Mouse (Mus musculus): ENCODE measurements around the gene Gckr. TPM values are rescaled to one million over a fixed set of nuclear protein-coding genes. Genes with fewer than 3 reads are reported as not detected.

Gckr gene
- polyA plus RNA-seq (2016; fragmentation: Nextera tagmentation; extraction: Ambion mirVana) = 0.20 and 0.48 TPM in 2 replicates

GRCm38 (mm10) chr5:31297047-31297757, at the start of gene Gckr:
TSS of gene Gckr (plus strand) at chr5:31297443.
- Histone ChIP-seq H3K27ac (replicated peaks) (no peak within 1 kb of the TSS), H3K4me1 (peaks cover 16% of the 10 kb centered on the region), H3K9me3 (no peaks in the 10 kb centered on the region), H3K27me3 (peaks cover 6% of the 10 kb centered on the region; the same call in 1 of the 2 replicates), H3K9ac (replicated peaks) (peak within 1 kb of the TSS; percentile 93; the same call in 1 of the 2 replicates), H3K4me2 (replicated peaks) (peak within 1 kb of the TSS; percentile 87), H3K36me3 (0 out of 2 replicates have a peak, but pooled peaks cover 8% of the 10 kb centered on the region), H3K4me3 (peak within 1 kb of the TSS; percentile 82; the same call in 1 of the 2 replicates)
- ATAC-seq (ENCODE audit: low FRiP score, low read depth) = no peak
- 84% methylated on average over 13 of the region's 13 CpGs for WGBS

GRCm38 (mm10) chr5:31250716-31251115, 46.5 kb upstream of the Gckr start:
- no peaks in the 10 kb centered on the region for H3K9me3 ChIP-seq
- H3K36me3 ChIP-seq = peaks cover 96% of the 10 kb centered on the region
- no peak for ATAC-seq (ENCODE audit: low FRiP score, low read depth)
- no peak overlapping the region for H3K4me3 ChIP-seq
- no peak overlapping the region for H3K4me2 ChIP-seq (replicated peaks)
- no peak overlapping the region for H3K9ac ChIP-seq (replicated peaks)
- H3K27me3 ChIP-seq = peaks cover 14% of the 10 kb centered on the region
- peaks cover 9% of the 10 kb centered on the region for H3K4me1 ChIP-seq
- H3K27ac ChIP-seq (replicated peaks) = no peak overlapping the region
- 65% methylated on average over 4 of the region's 4 CpGs for WGBS

- Histone ChIP-seq H3K27me3 (peaks cover 14% of the 10 kb centered on the region), H3K9ac (replicated peaks) (peak within 1 kb of the TSS; percentile 28; the same call in 1 of the 2 replicates), H3K36me3 (peaks cover 92% of the 10 kb centered on the region), H3K27ac (replicated peaks) (no peak within 1 kb of the TSS), H3K4me1 (peaks cover 9% of the 10 kb centered on the region), H3K9me3 (no peaks in the 10 kb centered on the region), H3K4me3 (0 out of 2 replicates have a peak within 1 kb of the TSS, but pooled peaks have one; percentile 10), H3K4me2 (replicated peaks) (peak within 1 kb of the TSS; percentile 29)
- WGBS = 21% methylated on average over 47 of the region's 47 CpGs
- peak; percentile 41; the same call in 1 of the 2 replicates for ATAC-seq (ENCODE audit: low FRiP score, low read depth)
Observed at GRCm38 (mm10) chr5:31251541-31252101, 45.6 kb upstream of the Gckr start, which contains the start of gene Krtcap3. TSS of gene Krtcap3 (plus strand) at chr5:31251691.

- Histone ChIP-seq H3K4me2 (replicated peaks) (no peak overlapping the region; the same call in 1 of the 2 replicates), H3K9ac (replicated peaks) (no peak overlapping the region)
Observed at GRCm38 (mm10) chr5:31252151-31252550, 45.1 kb upstream of the Gckr start.

GRCm38 (mm10) chr5:31252795-31253545, 44.3 kb upstream of the Gckr start:
- no peak for ATAC-seq (ENCODE audit: low FRiP score, low read depth)
- Histone ChIP-seq H3K27ac (replicated peaks) (no peak overlapping the region), H3K4me3 (no peak overlapping the region), H3K4me1 (peaks cover 9% of the 10 kb centered on the region), H3K9me3 (no peaks in the 10 kb centered on the region), H3K27me3 (peaks cover 14% of the 10 kb centered on the region), H3K36me3 (peaks cover 88% of the 10 kb centered on the region), H3K9ac (replicated peaks) (no peak overlapping the region), H3K4me2 (replicated peaks) (no peak overlapping the region)
- WGBS = 83% methylated on average over 16 of the region's 16 CpGs

More at GRCm38 (mm10) chr5:31252151-31252550, 45.1 kb upstream of the Gckr start:
- Histone ChIP-seq H3K9me3 (no peaks in the 10 kb centered on the region), H3K27ac (replicated peaks) (no peak overlapping the region), H3K27me3 (peaks cover 14% of the 10 kb centered on the region), H3K4me1 (peaks cover 9% of the 10 kb centered on the region), H3K4me3 (no peak overlapping the region), H3K36me3 (peaks cover 89% of the 10 kb centered on the region)
- ATAC-seq (ENCODE audit: low FRiP score, low read depth) = no peak
- 55% methylated on average over 10 of the region's 10 CpGs for WGBS

- H3K27me3 ChIP-seq = peaks cover 14% of the 10 kb centered on the region
- ATAC-seq (ENCODE audit: low FRiP score, low read depth) = no peak
- peaks cover 86% of the 10 kb centered on the region for H3K36me3 ChIP-seq
- WGBS = 93% methylated on average over 8 of the region's 8 CpGs
- H3K9ac ChIP-seq (replicated peaks) = no peak overlapping the region
- peaks cover 9% of the 10 kb centered on the region for H3K4me1 ChIP-seq
- no peak overlapping the region for H3K4me2 ChIP-seq (replicated peaks)
- H3K9me3 ChIP-seq = no peaks in the 10 kb centered on the region
- no peak overlapping the region for H3K4me3 ChIP-seq
- no peak overlapping the region for H3K27ac ChIP-seq (replicated peaks)
Observed at GRCm38 (mm10) chr5:31253806-31254205, 43.4 kb upstream of the Gckr start.

GRCm38 (mm10) chr5:31254452-31254851, 42.8 kb upstream of the Gckr start:
- WGBS = 88% methylated on average over 7 of the region's 7 CpGs
- Histone ChIP-seq H3K27me3 (peaks cover 14% of the 10 kb centered on the region), H3K36me3 (peaks cover 87% of the 10 kb centered on the region), H3K4me3 (no peak overlapping the region), H3K4me1 (peaks cover 9% of the 10 kb centered on the region), H3K9ac (replicated peaks) (no peak overlapping the region), H3K4me2 (replicated peaks) (no peak overlapping the region), H3K9me3 (no peaks in the 10 kb centered on the region), H3K27ac (replicated peaks) (no peak overlapping the region)
- ATAC-seq (ENCODE audit: low FRiP score, low read depth) = no peak

- ATAC-seq (ENCODE audit: low FRiP score, low read depth) = no peak
- Histone ChIP-seq H3K9ac (replicated peaks) (no peak overlapping the region), H3K4me2 (replicated peaks) (no peak overlapping the region), H3K4me1 (peaks cover 9% of the 10 kb centered on the region), H3K9me3 (no peaks in the 10 kb centered on the region), H3K27me3 (peaks cover 14% of the 10 kb centered on the region), H3K27ac (replicated peaks) (no peak overlapping the region), H3K4me3 (no peak overlapping the region), H3K36me3 (peaks cover 87% of the 10 kb centered on the region)
- WGBS = 89% methylated on average over 8 of the region's 8 CpGs
Observed at GRCm38 (mm10) chr5:31254901-31255300, 42.3 kb upstream of the Gckr start.

- Histone ChIP-seq H3K27ac (replicated peaks) (no peak overlapping the region), H3K9me3 (no peaks in the 10 kb centered on the region), H3K4me3 (no peak overlapping the region), H3K27me3 (peaks cover 14% of the 10 kb centered on the region), H3K4me1 (peaks cover 9% of the 10 kb centered on the region), H3K9ac (replicated peaks) (no peak overlapping the region), H3K36me3 (peaks cover 87% of the 10 kb centered on the region), H3K4me2 (replicated peaks) (no peak overlapping the region)
- WGBS = 93% methylated on average over 2 of the region's 2 CpGs
- no peak for ATAC-seq (ENCODE audit: low FRiP score, low read depth)
Observed at GRCm38 (mm10) chr5:31255381-31255780, 41.9 kb upstream of the Gckr start.

- peaks cover 8% of the 10 kb centered on the region for H3K27me3 ChIP-seq
- no peak overlapping the region for H3K4me2 ChIP-seq (replicated peaks)
- no peak overlapping the region for H3K4me3 ChIP-seq
- WGBS = 86% methylated on average over 2 of the region's 2 CpGs
- ATAC-seq (ENCODE audit: low FRiP score, low read depth) = no peak
- H3K36me3 ChIP-seq = peaks cover 87% of the 10 kb centered on the region
- peaks cover 9% of the 10 kb centered on the region for H3K4me1 ChIP-seq
- no peak overlapping the region for H3K9ac ChIP-seq (replicated peaks)
- no peaks in the 10 kb centered on the region for H3K9me3 ChIP-seq
- no peak overlapping the region for H3K27ac ChIP-seq (replicated peaks)
Observed at GRCm38 (mm10) chr5:31255971-31256370, 41.3 kb upstream of the Gckr start.

GRCm38 (mm10) chr5:31257616-31258015, 39.6 kb upstream of the Gckr start:
- H3K4me2 ChIP-seq (replicated peaks) = no peak overlapping the region
- H3K4me1 ChIP-seq = no peaks in the 10 kb centered on the region
- peaks cover 80% of the 10 kb centered on the region for H3K36me3 ChIP-seq
- no peak overlapping the region for H3K9ac ChIP-seq (replicated peaks)
- ATAC-seq (ENCODE audit: low FRiP score, low read depth) = no peak
- no peaks in the 10 kb centered on the region for H3K9me3 ChIP-seq
- H3K4me3 ChIP-seq = no peak overlapping the region
- 91% methylated on average over 11 of the region's 11 CpGs for WGBS
- no peak overlapping the region for H3K27ac ChIP-seq (replicated peaks)
- no peaks in the 10 kb centered on the region for H3K27me3 ChIP-seq

GRCm38 (mm10) chr5:31266101-31266500, 31.1 kb upstream of the Gckr start:
- no peak overlapping the region for H3K9ac ChIP-seq (replicated peaks)
- H3K4me3 ChIP-seq = no peak overlapping the region
- no peak overlapping the region for H3K27ac ChIP-seq (replicated peaks)
- peaks cover 84% of the 10 kb centered on the region for H3K36me3 ChIP-seq
- WGBS = 89% methylated on average over 7 of the region's 7 CpGs
- no peaks in the 10 kb centered on the region for H3K27me3 ChIP-seq
- H3K4me1 ChIP-seq = no peaks in the 10 kb centered on the region
- no peak for ATAC-seq (ENCODE audit: low FRiP score, low read depth)
- no peaks in the 10 kb centered on the region for H3K9me3 ChIP-seq
- no peak overlapping the region for H3K4me2 ChIP-seq (replicated peaks)
